Mouse (Mus musculus) cerebellum, adult 2 months (tissue): Measurements from ENCODE around the gene Vps72. TPM values are rescaled to one million over a fixed set of nuclear protein-coding genes. Genes with fewer than 3 reads are reported as not detected.
"Not testable (repeated sequence)": the region's sequence is repeated elsewhere in the genome, so short reads cannot be mapped to it uniquely, and the experiment has no call there.

Experiments used
- DNase-seq, 2 experiments: peaks; one replicate each; pipeline ENCODE4 v3.0.0; 2021
- H3K27ac ChIP-seq: fragments of 200-500 bp; 2 replicates; pipeline ENCODE4 v1.5.1; 2012; ENCODE audit warnings: low read length, control low read depth, inconsistent platforms; ENCODE audit not compliant: insufficient read depth
- H3K27me3 ChIP-seq: fragments of 200-500 bp; 2 replicates; pipeline ENCODE4 v1.6.1; 2012; ENCODE audit warnings: inconsistent platforms, mild to moderate bottlenecking, low read length, moderate library complexity; ENCODE audit not compliant: control insufficient read depth, insufficient read depth
- H3K4me1 ChIP-seq: fragments of 200-500 bp; 2 replicates; pipeline ENCODE4 v1.6.1; 2011; ENCODE audit warnings: low read length; ENCODE audit not compliant: control insufficient read depth, insufficient read depth
- H3K4me3 ChIP-seq: fragments of 200-500 bp; replicated peaks from 2 replicates; pipeline ENCODE3; 2011; ENCODE audit warnings: mild to moderate bottlenecking, low read depth, low read length, control low read depth; ENCODE audit not compliant: insufficient read depth
- CTCF ChIP-seq: fragments of 200-500 bp; IDR thresholded peaks from 2 replicates; pipeline ENCODE4 v1.5.1; 2011; ENCODE audit warnings: low read depth, mild to moderate bottlenecking, control low read depth, low read length, moderate library complexity, borderline replicate concordance; ENCODE audit not compliant: insufficient read depth
- POLR2A ChIP-seq: fragments of 200-500 bp; IDR thresholded peaks from 2 replicates; pipeline ENCODE4 v1.6.1; 2011; ENCODE audit warnings: low read length, control low read depth, borderline replicate concordance; ENCODE audit not compliant: insufficient read depth
- WGBS: fragments of 180-500 bp; shearing (Covaris S2); methylation state at CpG from one replicate; pipeline ENCODE4 v1.1.7; 2018; 5-methylcytosine and 5-hydroxymethylcytosine counted together
- polyA plus RNA-seq: library from polyadenylated mRNA; depleted of rRNA; stranded (reverse); fragments of >200 nt; gene quantifications from 2 replicates; pipeline ENCODE4 v1.2.3, GENCODE M21; 2012

Vps72 gene
- polyA plus RNA-seq, 1 experiment: 71.7 TPM

- no peak for TF ChIP-seq POLR2A
- TF ChIP-seq CTCF: no peak
- H3K4me3 ChIP-seq: peak overlapping the region; percentile 93
- no peaks in the 10 kb centered on the region for H3K27me3 ChIP-seq
- no peaks in the 10 kb centered on the region for H3K4me1 ChIP-seq
- WGBS: 22% methylated on average over 4 of the region's 4 CpGs
- no peak overlapping the region for H3K27ac ChIP-seq
- DNase-seq: peak in 1 of 2 experiments; percentile 6
Observed at GRCm38 (mm10) chr3:95105121-95105520, 5.7 kb upstream of the Vps72 start.

GRCm38 (mm10) chr3:95105586-95106337, 5.1 kb upstream of the Vps72 start:
- Histone ChIP-seq H3K4me3 (peak overlapping the region; percentile 93), H3K4me1 (no peaks in the 10 kb centered on the region), H3K27ac (peak overlapping the region; percentile 58), H3K27me3 (no peaks in the 10 kb centered on the region)
- under 1% methylated on average over 16 of the region's 16 CpGs for WGBS
- DNase-seq: peak in 1 of 2 experiments; percentile 27
- TF ChIP-seq POLR2A: no peak
- TF ChIP-seq CTCF: no peak

GRCm38 (mm10) chr3:95106338-95107117, 4.3 kb upstream of the Vps72 start, which contains the start of gene Pip5k1a:
Pip5k1a (minus strand) TSS chr3:95106930.
- Histone ChIP-seq H3K27ac (peak within 1 kb of the TSS; percentile 58), H3K4me1 (no peaks in the 10 kb centered on the region), H3K4me3 (peak within 1 kb of the TSS; percentile 93), H3K27me3 (no peaks in the 10 kb centered on the region)
- TF ChIP-seq CTCF (no peak), POLR2A (peak; percentile 70)
- DNase-seq: peak; percentile 97 to 98
- WGBS: 1% methylated on average over 51 of the region's 51 CpGs

GRCm38 (mm10) chr3:95107308-95107707, 3.5 kb upstream of the Vps72 start:
- not testable (repeated sequence) for H3K27me3 ChIP-seq, DNase-seq, H3K27ac ChIP-seq, H3K4me1 ChIP-seq
- peak overlapping the region; percentile 93 for H3K4me3 ChIP-seq

GRCm38 (mm10) chr3:95107898-95108297, 2.9 kb upstream of the Vps72 start:
- Histone ChIP-seq H3K27ac (no peak overlapping the region), H3K4me3 (no peak overlapping the region), H3K27me3 (no peaks in the 10 kb centered on the region), H3K4me1 (no peaks in the 10 kb centered on the region)
- TF ChIP-seq CTCF (no peak), POLR2A (no peak)
- 53% methylated on average over 2 of the region's 2 CpGs for WGBS
- DNase-seq: no peak

- DNase-seq: no peak
- no peak overlapping the region for H3K4me3 ChIP-seq
- TF ChIP-seq CTCF: no peak
- TF ChIP-seq POLR2A: no peak
- no peaks in the 10 kb centered on the region for H3K4me1 ChIP-seq
- H3K27ac ChIP-seq: no peak overlapping the region
- H3K27me3 ChIP-seq: no peaks in the 10 kb centered on the region
- WGBS: 84% methylated on average over 1 of the region's 1 CpGs
Observed at GRCm38 (mm10) chr3:95112760-95113159, 1.9 kb downstream of the Vps72 start.

- Histone ChIP-seq H3K4me1 (no peaks in the 10 kb centered on the region), H3K27ac (no peak overlapping the region)
- WGBS: 95% methylated on average over 2 of the region's 2 CpGs
Observed at GRCm38 (mm10) chr3:95117751-95118150, 6.9 kb downstream of the Vps72 start.

GRCm38 (mm10) chr3:95121580-95121979, 10.8 kb downstream of the Vps72 start:
- Histone ChIP-seq H3K4me1 (no peaks in the 10 kb centered on the region), H3K27me3 (no peaks in the 10 kb centered on the region), H3K4me3 (no peak overlapping the region), H3K27ac (no peak overlapping the region)
- TF ChIP-seq POLR2A (no peak), CTCF (no peak)
- WGBS: 73% methylated on average over 6 of the region's 6 CpGs
- no peak for DNase-seq

More at GRCm38 (mm10) chr3:95117751-95118150, 6.9 kb downstream of the Vps72 start:
- H3K27me3 ChIP-seq: no peaks in the 10 kb centered on the region
- DNase-seq: no peak
- no peak overlapping the region for H3K4me3 ChIP-seq
- TF ChIP-seq CTCF (no peak), POLR2A (no peak)
